Mouse (Mus musculus): ENCODE measurements around the gene Slc3a2.

- TF ChIP-seq POLR2A (IDR thresholded peaks at IDR 0.05; ENCODE audit: borderline replicate concordance, extremely low read depth, low read depth, low read length) = no peak
- no peak for TF ChIP-seq CTCF (IDR thresholded peaks at IDR 0.05; ENCODE audit: insufficient read depth, low read length)
These were observed 59.8 kb downstream of the Slc3a2 start, which contains the start of gene Chrm1 for GRCm38 (mm10) chr19:8663360-8663839.
